Mouse (Mus musculus) heart, embryonic 14.5 days (tissue): ENCODE data around the gene Mecr. TPM values are rescaled to one million over a fixed set of nuclear protein-coding genes. Genes with fewer than 3 reads are reported as not detected.
A peak's percentile ranks its signal among the peaks of the same experiment; 100 is the strongest.

Source experiments
- ATAC-seq: fragments of 200-750 bp; cut with Nextera tagmentation; 2 replicates; pipeline ENCODE4 v1.8.0; 2017; ENCODE audit warnings: low read depth, moderate TSS enrichment; ENCODE audit not compliant: insufficient number of reproducible peaks, insufficient read depth, low FRiP score
- H3K27ac ChIP-seq, 2 experiments: fragments of 200-500 bp in 1 of 2; fragments of 300-500 bp in 1 of 2; sonication (generic) in 1 of 2; replicated peaks in 1 of 2; 2 replicates each; pipeline ENCODE4 v1.5.1; 2012 to 2014; ENCODE audit warnings: low read depth in 2 of 2, low read length in 2 of 2, control low read depth in 1 of 2, mild to moderate bottlenecking in 1 of 2, mixed read lengths in 1 of 2; ENCODE audit not compliant: control insufficient read depth in 1 of 2, insufficient read depth in 1 of 2
- H3K27me3 ChIP-seq: fragments of 300-500 bp; sonication (generic); 2 replicates; pipeline ENCODE4 v1.6.1; 2014; ENCODE audit warnings: mild to moderate bottlenecking, low read length, control low read depth; ENCODE audit not compliant: control insufficient read depth, insufficient read depth
- H3K36me3 ChIP-seq: fragments of 300-500 bp; sonication (generic); 2 replicates; pipeline ENCODE4 v1.6.1; 2014; ENCODE audit warnings: mild to moderate bottlenecking, control low read depth, low read length, mixed read lengths; ENCODE audit not compliant: control insufficient read depth, insufficient read depth
- H3K4me1 ChIP-seq, 2 experiments: fragments of 200-500 bp in 1 of 2; fragments of 300-500 bp in 1 of 2; sonication (generic) in 1 of 2; 2 replicates each; pipeline ENCODE4 v1.6.1; 2012 to 2014; ENCODE audit warnings: low read length in 2 of 2, control low read depth in 1 of 2, mixed read lengths in 1 of 2; ENCODE audit not compliant: control insufficient read depth in 2 of 2, insufficient read depth in 2 of 2
- H3K4me2 ChIP-seq: fragments of 300-500 bp; sonication (generic); 2 replicates; pipeline ENCODE4 v1.6.1; 2014; ENCODE audit warnings: mild to moderate bottlenecking, low read length
- H3K4me3 ChIP-seq, 2 experiments: fragments of 200-500 bp in 1 of 2; fragments of 300-500 bp in 1 of 2; sonication (generic) in 1 of 2; 2 replicates each; pipeline ENCODE4 v1.5.1; 2012 to 2014; ENCODE audit warnings: low read length in 2 of 2, mild to moderate bottlenecking in 2 of 2, control low read depth in 1 of 2, low read depth in 1 of 2, moderate library complexity in 1 of 2; ENCODE audit not compliant: control insufficient read depth in 1 of 2, insufficient read depth in 1 of 2
- H3K9ac ChIP-seq: fragments of 300-500 bp; sonication (generic); 2 replicates; pipeline ENCODE4 v1.6.1; 2014; ENCODE audit warnings: mild to moderate bottlenecking, low read length
- H3K9me3 ChIP-seq: fragments of 300-500 bp; sonication (generic); 2 replicates; pipeline ENCODE4 v1.6.1; 2016; ENCODE audit warnings: low read length, control low read depth; ENCODE audit not compliant: control insufficient read depth
- WGBS: fragments of 180-500 bp; shearing (Covaris S2); extraction: QIAGEN DNeasy Blood & Tissue Kit; methylation state at CpG from one replicate; pipeline ENCODE4 v1.1.7; 2014; 5-methylcytosine and 5-hydroxymethylcytosine counted together
- polyA plus RNA-seq: library from polyadenylated mRNA; unstranded; fragments of >200 nt; fragmentation: Nextera tagmentation; extraction: Ambion mirVana; gene quantifications from 2 replicates; pipeline ENCODE4 v1.2.1, GENCODE M21; 2014

Gene Mecr
- polyA plus RNA-seq, 1 experiment from 2014 or later = 44.1 TPM

GRCm38 (mm10) chr4:131860492-131861340 is 17.4 kb downstream of the Mecr start:
- H3K9ac ChIP-seq = no peak overlapping the region
- no peak overlapping the region for H3K4me2 ChIP-seq
- peaks cover 47% of the 10 kb centered on the region for H3K36me3 ChIP-seq
- H3K27me3 ChIP-seq = no peaks in the 10 kb centered on the region
- no peak overlapping the region for H3K27ac ChIP-seq
- H3K9me3 ChIP-seq = no peaks in the 10 kb centered on the region
- WGBS = 42% methylated on average over 15 of the region's 15 CpGs
- peaks cover 0 to 2% of the 10 kb centered on the region in 2 experiments; a peak in 1 of 4 replicates for H3K4me1 ChIP-seq
- ATAC-seq = no peak
- no peak overlapping the region for H3K4me3 ChIP-seq

GRCm38 (mm10) chr4:131861341-131861739 is 18.1 kb downstream of the Mecr start:
- H3K27ac ChIP-seq = no peak overlapping the region
- no peak overlapping the region for H3K4me2 ChIP-seq
- no peaks in the 10 kb centered on the region for H3K9me3 ChIP-seq
- 81% methylated on average over 4 of the region's 4 CpGs for WGBS
- H3K4me1 ChIP-seq = peaks cover 0 to 2% of the 10 kb centered on the region in 2 experiments; a peak in 1 of 4 replicates
- no peak overlapping the region for H3K4me3 ChIP-seq
- no peak overlapping the region for H3K9ac ChIP-seq
- H3K36me3 ChIP-seq = peaks cover 50% of the 10 kb centered on the region
- ATAC-seq = no peak
- H3K27me3 ChIP-seq = no peaks in the 10 kb centered on the region

DNA sequence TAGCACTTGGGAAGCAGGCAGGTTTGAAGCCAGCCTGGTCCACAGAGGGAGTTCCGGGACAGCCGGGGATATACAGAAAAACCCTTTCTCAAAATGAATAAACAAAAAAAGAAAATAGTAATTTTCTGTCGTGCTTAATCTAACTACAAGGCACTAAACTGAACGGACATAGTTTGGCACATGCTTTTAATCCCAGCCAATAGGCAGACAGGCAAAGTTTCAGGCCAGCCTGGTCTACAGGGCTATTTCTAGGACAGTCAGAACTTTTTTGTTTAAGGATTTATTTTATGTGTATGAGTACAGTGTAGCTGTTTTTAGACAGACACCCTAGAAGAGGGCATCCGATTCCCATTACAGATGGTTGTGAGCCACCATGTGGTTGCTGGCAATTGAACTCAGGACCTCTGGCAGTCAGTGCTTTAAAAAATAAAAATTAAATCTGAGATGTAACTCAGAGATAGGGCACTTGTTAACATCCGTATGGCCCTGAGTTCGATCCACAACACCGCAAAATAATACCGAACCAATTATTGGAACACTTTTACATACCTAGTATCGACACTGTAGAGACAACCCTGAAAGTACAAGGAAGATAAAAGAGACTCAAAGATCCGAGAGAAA is 29.5 kb downstream of the Mecr start:
- Histone ChIP-seq H3K27me3 (no peaks in the 10 kb centered on the region), H3K27ac (peak overlapping the region; percentile 82 to 86), H3K36me3 (0 out of 2 replicates have a peak, but pooled peaks cover 2% of the 10 kb centered on the region), H3K9me3 (no peaks in the 10 kb centered on the region), H3K9ac (peak overlapping the region; percentile 100), H3K4me3 (peak overlapping the region; percentile 70 to 100), H3K4me1 (peaks cover 5 to 39% of the 10 kb centered on the region in 2 experiments), H3K4me2 (peak overlapping the region; percentile 66)
- ATAC-seq = 0 out of 2 replicates have a peak, but pooled peaks have one; percentile 2
- WGBS = 10% methylated on average over 11 of the region's 11 CpGs

GRCm38 (mm10) chr4:131873293-131874168 is 30.3 kb downstream of the Mecr start, which contains the start of gene Srsf4:
Gene Srsf4, plus strand, starts transcription at chr4:131873617.
- Histone ChIP-seq H3K27me3 (no peaks in the 10 kb centered on the region), H3K9me3 (no peaks in the 10 kb centered on the region), H3K4me3 (peak within 1 kb of the TSS; percentile 99 to 100), H3K9ac (peak within 1 kb of the TSS; percentile 100), H3K27ac (peak within 1 kb of the TSS; percentile 99 to 100), H3K4me1 (peaks cover 5 to 40% of the 10 kb centered on the region in 2 experiments), H3K36me3 (no peaks in the 10 kb centered on the region), H3K4me2 (peak within 1 kb of the TSS; percentile 96)
- ATAC-seq = peak; percentile 92
- 1% methylated on average over 98 of the region's 116 CpGs for WGBS

DNA sequence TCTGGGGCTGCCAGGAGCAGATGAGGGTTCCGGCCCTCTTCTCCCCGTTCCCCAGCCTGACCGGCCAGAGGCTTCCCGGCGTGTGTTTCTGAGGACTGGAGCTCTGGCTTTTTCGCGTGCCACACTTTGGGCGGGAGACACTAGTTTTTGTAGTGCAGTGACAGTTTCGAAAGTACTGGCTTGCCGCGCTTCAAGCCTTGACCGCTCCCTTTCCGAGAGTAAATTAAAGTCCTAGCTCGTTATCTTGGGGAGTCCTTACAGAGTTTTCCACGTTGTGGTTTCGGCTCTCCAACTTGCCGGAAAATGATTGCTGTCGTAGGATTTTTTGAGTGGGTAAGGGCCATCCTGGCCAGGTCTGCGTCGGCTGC is 30.9 kb downstream of the Mecr start:
- Histone ChIP-seq H3K9me3 (no peaks in the 10 kb centered on the region), H3K4me3 (peak overlapping the region; percentile 99 to 100)
- ATAC-seq = no peak

DNA sequence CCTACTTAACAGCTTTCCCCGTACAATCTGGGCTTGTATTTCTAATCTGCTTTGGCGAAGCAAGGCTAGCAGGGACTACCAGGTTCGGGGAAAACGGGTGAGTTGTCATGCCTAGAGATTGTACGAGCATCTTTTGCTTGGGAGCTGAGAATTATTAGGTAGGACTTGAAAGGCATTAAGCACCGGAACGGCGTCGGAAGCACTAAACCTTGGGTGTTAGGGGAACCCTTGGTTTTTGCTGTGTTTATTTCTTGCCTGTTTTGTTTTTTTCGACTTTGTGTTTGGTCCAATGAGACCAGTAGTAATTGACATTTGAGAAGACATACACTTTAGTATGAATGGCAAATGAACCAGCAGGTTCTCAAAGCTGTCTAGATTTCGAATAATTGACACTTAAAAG is 31.3 kb downstream of the Mecr start:
- H3K4me2 ChIP-seq = peak overlapping the region; percentile 96
- peak overlapping the region; percentile 92 to 100 for H3K27ac ChIP-seq
- no peak for ATAC-seq
- H3K36me3 ChIP-seq = no peaks in the 10 kb centered on the region
- WGBS = 1% methylated on average over 11 of the region's 11 CpGs
- H3K27me3 ChIP-seq = no peaks in the 10 kb centered on the region
- no peaks in the 10 kb centered on the region for H3K9me3 ChIP-seq
- H3K9ac ChIP-seq = peak overlapping the region; percentile 100
- peaks cover 5 to 46% of the 10 kb centered on the region in 2 experiments for H3K4me1 ChIP-seq
- H3K4me3 ChIP-seq = peak overlapping the region; percentile 99 to 100

More for the DNA sequence above, 30.9 kb downstream of the Mecr start:
- 0% methylated on average over 20 of the region's 20 CpGs for WGBS
- Histone ChIP-seq H3K9ac (peak overlapping the region; percentile 100), H3K4me2 (peak overlapping the region; percentile 96), H3K27me3 (no peaks in the 10 kb centered on the region), H3K27ac (peak overlapping the region; percentile 92 to 100), H3K4me1 (peaks cover 5 to 44% of the 10 kb centered on the region in 2 experiments), H3K36me3 (no peaks in the 10 kb centered on the region)

DNA sequence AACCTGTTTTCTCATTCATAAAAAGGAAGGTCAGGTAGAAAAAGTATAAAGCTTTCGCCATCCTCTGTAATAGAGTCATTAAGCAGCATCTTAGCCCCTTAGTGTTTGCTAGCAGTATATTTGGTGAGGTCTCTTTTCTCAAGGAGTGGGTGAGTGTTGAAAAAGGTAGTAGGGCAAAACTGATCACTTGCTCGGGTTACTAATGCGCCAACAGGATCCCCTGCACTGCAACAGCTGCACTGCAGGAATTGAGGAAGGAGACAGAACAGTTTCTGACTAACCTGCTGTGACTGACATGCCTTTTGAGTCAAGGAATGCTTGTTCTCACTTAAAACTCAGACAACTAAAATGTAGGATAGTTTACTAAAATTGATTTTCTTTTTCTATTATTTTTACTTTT is 32.0 kb downstream of the Mecr start:
- ATAC-seq = no peak
- Histone ChIP-seq H3K27me3 (no peaks in the 10 kb centered on the region), H3K4me3 (peak overlapping the region in 1 of 2 experiments; percentile 100; a peak in 3 of 4 replicates), H3K9me3 (no peaks in the 10 kb centered on the region), H3K27ac (no peak overlapping the region), H3K36me3 (no peaks in the 10 kb centered on the region), H3K4me2 (peak overlapping the region; percentile 96), H3K4me1 (peaks cover 5 to 49% of the 10 kb centered on the region in 2 experiments), H3K9ac (peak overlapping the region; percentile 100)
- 43% methylated on average over 3 of the region's 3 CpGs for WGBS
